In the genomic region with DNA sequence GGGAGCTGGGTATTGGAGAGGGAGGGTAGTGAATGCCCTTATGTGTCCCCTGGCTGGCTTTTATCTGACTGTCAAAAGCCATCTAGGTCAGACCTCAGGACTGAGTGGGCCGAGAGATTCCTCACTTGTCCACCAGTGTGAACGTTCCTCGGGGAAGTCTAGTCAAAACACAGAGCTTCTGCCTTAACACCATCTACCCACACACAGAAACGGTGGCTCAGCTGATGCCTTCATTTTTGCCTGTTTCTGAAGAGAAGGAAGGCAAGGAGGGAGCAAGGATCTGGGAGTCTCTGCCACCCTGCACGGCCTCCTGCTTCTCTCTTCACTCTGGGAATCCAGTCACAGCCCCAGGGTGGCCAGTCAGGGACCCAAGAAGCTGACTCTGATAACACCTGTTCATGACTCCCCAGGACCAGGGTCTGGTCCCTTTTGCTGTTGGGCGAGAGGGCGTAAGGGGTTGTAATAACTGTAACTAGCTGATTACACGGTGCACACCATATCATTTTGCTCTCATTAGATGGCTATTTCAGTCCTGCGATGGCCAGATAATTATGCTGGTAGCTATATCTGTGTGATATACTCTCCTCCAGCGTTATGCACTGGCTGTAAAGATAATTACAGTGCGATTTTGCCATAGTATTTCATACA, we compare ENCODE assay signal across 19 mouse cellular contexts. TPM values are rescaled to one million over a fixed set of nuclear protein-coding genes. Genes with fewer than 3 reads are reported as not detected.
DNase-seq lines count a peak whose midpoint lies in the region; ATAC-seq and TF ChIP-seq lines count a peak whose summit lies in the region.
"Had no signal": no experiment of that assay in that cellular context is flagged by ENCODE, and none has a peak within 500 bp of the region (broad histone marks: within the 10 kb centered on the region; RNA-seq: fewer than 3 reads in every experiment).

No protein-coding gene starts in this region.

- TF ChIP-seq POLR2A in MEL (IDR thresholded peaks at IDR 0.05; ENCODE audit: control insufficient read depth in 1 of 2, insufficient read depth in 1 of 2, low read depth in 1 of 2, low read length in 2 of 2, poor library complexity in 1 of 2): no peak

- no peak for TF ChIP-seq RAD21 in MEL (IDR thresholded peaks at IDR 0.05; ENCODE audit: low read depth, low read length)

- peak; percentile 64 to 84 for TF ChIP-seq EP300 in MEL (IDR thresholded peaks at IDR 0.05; ENCODE audit: low read depth in 1 of 2, low read length in 2 of 2)

- H3K9me3 ChIP-seq in hindbrain, embryonic 15.5 days: no peaks in the 10 kb centered on the region
- no peaks in the 10 kb centered on the region for H3K9me3 ChIP-seq in hindbrain, postnatal 0 days (ENCODE audit: low read length)
- no peaks in the 10 kb centered on the region for H3K9me3 ChIP-seq in MEL (replicated peaks; ENCODE audit: insufficient read depth, low read length)
- H3K9me3 ChIP-seq: heart, embryonic 15.5 days; limb, embryonic 12.5 days had no signal

- H3K79me2 ChIP-seq in MEL (ENCODE audit: control insufficient read depth, insufficient read depth, low read length, poor library complexity): no peaks in the 10 kb centered on the region

- TF ChIP-seq CTCF in hindbrain, postnatal 0 days (IDR thresholded peaks at IDR 0.05; ENCODE audit: low read depth): no peak
- no peak for TF ChIP-seq CTCF in MEL (IDR thresholded peaks at IDR 0.05 in 2 of 3, conservative IDR thresholded peaks at IDR 0.05 in 1 of 3; ENCODE audit: control insufficient read depth in 1 of 3, insufficient read depth in 1 of 3, low read depth in 2 of 3, low read length in 3 of 3, poor library complexity in 1 of 3, severe bottlenecking in 1 of 3)

- no peak for ATAC-seq in hindbrain, embryonic 15.5 days (ENCODE audit: low FRiP score, low read depth)
- no peak for ATAC-seq in hindbrain, postnatal 0 days
- peak; percentile 67 for ATAC-seq in erythroid progenitor cell, adult 5-6 weeks (replicated peaks; ENCODE audit: low FRiP score, poor library complexity, severe bottlenecking)
- ATAC-seq in megakaryocyte progenitor cell, adult 5-6 weeks (replicated peaks; ENCODE audit: poor library complexity): peak; percentile 61

- H3K27me3 ChIP-seq in hindbrain, embryonic 15.5 days: no peaks in the 10 kb centered on the region
- H3K27me3 ChIP-seq in hindbrain, postnatal 0 days (ENCODE audit: insufficient read depth, low read length): no peaks in the 10 kb centered on the region
- peaks cover 0 to 3% of the 10 kb centered on the region in 2 experiments; a peak in 2 of 4 replicates for H3K27me3 ChIP-seq in MEL (ENCODE audit: control insufficient read depth in 1 of 2, insufficient read depth in 2 of 2, low read length in 2 of 2)

- H3K4me1 ChIP-seq in hindbrain, embryonic 15.5 days (replicated peaks): peaks cover 13% of the 10 kb centered on the region
- no peaks in the 10 kb centered on the region; the same call in 1 of the 2 replicates for H3K4me1 ChIP-seq in hindbrain, postnatal 0 days (ENCODE audit: insufficient read depth, low read length)
- peaks cover 17 to 31% of the 10 kb centered on the region in 2 experiments for H3K4me1 ChIP-seq in MEL (ENCODE audit: control insufficient read depth in 1 of 2, insufficient read depth in 2 of 2, low read length in 2 of 2)
- H3K4me1 ChIP-seq: heart, embryonic 15.5 days had no signal

- 49% methylated on average over 11 of the region's 11 CpGs for WGBS in hindbrain, embryonic 15.5 days
- 47% methylated on average over 11 of the region's 11 CpGs for WGBS in hindbrain, postnatal 0 days

- H3K27ac ChIP-seq in hindbrain, embryonic 15.5 days (replicated peaks): peak overlapping the region; percentile 26; the same call in 1 of the 2 replicates
- H3K27ac ChIP-seq in hindbrain, postnatal 0 days: no peak overlapping the region
- peak overlapping the region; percentile 76 for H3K27ac ChIP-seq in MEL (ENCODE audit: control insufficient read depth, low read depth, low read length)
- H3K27ac ChIP-seq: heart, embryonic 15.5 days; limb, embryonic 12.5 days had no signal

- no peak overlapping the region; the same call in 1 of the 2 replicates for H3K4me2 ChIP-seq in hindbrain, embryonic 15.5 days
- no peak overlapping the region for H3K4me2 ChIP-seq in hindbrain, postnatal 0 days (ENCODE audit: low read depth, low read length)
- H3K4me2 ChIP-seq: heart, embryonic 15.5 days; limb, embryonic 12.5 days had no signal

- H3K4me3 ChIP-seq in hindbrain, embryonic 15.5 days: no peak overlapping the region
- H3K4me3 ChIP-seq in hindbrain, postnatal 0 days (ENCODE audit: low read length): no peak overlapping the region
- H3K4me3 ChIP-seq in MEL (ENCODE audit: control insufficient read depth in 1 of 2, insufficient read depth in 1 of 2, low read depth in 2 of 2, low read length in 2 of 2): peak overlapping the region; percentile 25 to 50; a peak in 3 of 4 replicates
- H3K4me3 ChIP-seq: heart, embryonic 15.5 days; limb, embryonic 12.5 days had no signal

- H3K36me3 ChIP-seq in hindbrain, embryonic 15.5 days: no peaks in the 10 kb centered on the region
- H3K36me3 ChIP-seq in hindbrain, postnatal 0 days (ENCODE audit: insufficient read depth, low read length): no peaks in the 10 kb centered on the region
- peaks cover 0 to 12% of the 10 kb centered on the region in 2 experiments; a peak in 2 of 4 replicates for H3K36me3 ChIP-seq in MEL (ENCODE audit: control insufficient read depth in 1 of 2, insufficient read depth in 2 of 2, low read length in 2 of 2)
- H3K36me3 ChIP-seq: heart, embryonic 15.5 days; limb, embryonic 12.5 days had no signal

- DNase-seq in hindbrain, postnatal 0 days (ENCODE audit: low spot score): no peak
- DNase-seq in MEL (ENCODE audit: low read depth, low spot score): peak; percentile 54
- DNase-seq in thymus, postnatal 36 days: no peak
- DNase-seq in natural killer cell, adult 2 months (ENCODE audit: low spot score in 2 of 2): no peak
- no peak for DNase-seq in layer of hippocampus, adult 8-10 months (ENCODE audit: low spot score in 2 of 2)
- DNase-seq: adrenal gland, postnatal 36 days; B cell, adult 2 months; cerebellum, adult 18-20 months; kidney, adult 11 months; kidney, postnatal 14 days; lung, postnatal 10 days had no signal

- H3K9ac ChIP-seq in hindbrain, embryonic 15.5 days: no peak overlapping the region
- H3K9ac ChIP-seq in hindbrain, postnatal 0 days (replicated peaks; ENCODE audit: low read length): no peak overlapping the region
- H3K9ac ChIP-seq in MEL (ENCODE audit: control insufficient read depth, low read depth, low read length, poor library complexity, severe bottlenecking): peak overlapping the region; percentile 58
- H3K9ac ChIP-seq: heart, embryonic 15.5 days; limb, embryonic 12.5 days had no signal

RNA-seq across cellular contexts. Expression of a gene that starts 6.1 kb away (rescaled TPM):
- 0.42 and 1.2 TPM in 2 replicates for polyA plus RNA-seq in hindbrain, embryonic 15.5 days (2015; fragmentation: Nextera tagmentation; extraction: Ambion mirVana)
- 2.3 and 5.4 TPM in 2 replicates for total RNA-seq in hindbrain, postnatal 0 days (2014; rRNA removed)
- 5.6 and 6.7 TPM in 2 replicates for polyA plus RNA-seq in hindbrain, postnatal 0 days (2015; fragmentation: Nextera tagmentation; extraction: Ambion mirVana)
- total RNA-seq in MEL (2012; rRNA removed): not detected in 2 replicates
- polyA plus RNA-seq in MEL (2012; ENCODE audit: insufficient read depth in 1 of 2, insufficient read length in 2 of 2, low read depth in 1 of 2, low replicate concordance in 2 of 2, missing spikeins in 1 of 2): under 1 TPM in 1 of 2 experiments, not detected in 1; 0.32 TPM
- total RNA-seq in erythroid progenitor cell, adult 5-6 weeks (2015; ENCODE audit: low replicate concordance): 51.1 and 56.6 TPM in 2 replicates
- total RNA-seq in erythroid progenitor cell, adult 5-6 weeks (2017; ENCODE audit: low replicate concordance): 20.4 and 22.6 TPM in 2 replicates
- total RNA-seq in megakaryocyte progenitor cell, adult 5-6 weeks (2015): 1.2 TPM in 1 of 2 replicates, not detected in the other
- total RNA-seq in megakaryocyte progenitor cell, adult 5-6 weeks (2017): not detected in 2 replicates
- total RNA-seq in layer of hippocampus, adult 8-10 months (2022): 1 to 10 TPM; 3.4 to 7.7 (median 4.1) TPM
- total RNA-seq: granulocyte monocyte progenitor cell, adult 5-6 weeks; monocyte, adult 5-6 weeks had no signal
- polyA plus RNA-seq: hindbrain, embryonic 11.5 days had no signal

RNA-seq across cellular contexts. Expression of a gene that starts 8.9 kb away (rescaled TPM):
- polyA plus RNA-seq in hindbrain, embryonic 15.5 days (2015; fragmentation: Nextera tagmentation; extraction: Ambion mirVana): 3.2 and 4.1 TPM in 2 replicates
- 9.9 and 11.5 TPM in 2 replicates for total RNA-seq in hindbrain, postnatal 0 days (2014; rRNA removed)
- 2.4 and 2.5 TPM in 2 replicates for polyA plus RNA-seq in hindbrain, postnatal 0 days (2015; fragmentation: Nextera tagmentation; extraction: Ambion mirVana)
- 4.8 and 5.1 TPM in 2 replicates for total RNA-seq in MEL (2012; rRNA removed)
- 10 to 100 TPM in 1 of 2 experiments, not detected in 1; 11.0 TPM for polyA plus RNA-seq in MEL (2012; ENCODE audit: insufficient read depth in 1 of 2, insufficient read length in 2 of 2, low read depth in 1 of 2, low replicate concordance in 2 of 2, missing spikeins in 1 of 2)
- 0.72 and 2.9 TPM in 2 replicates for total RNA-seq in erythroid progenitor cell, adult 5-6 weeks (2015; ENCODE audit: low replicate concordance)
- 1.3 TPM in 1 of 2 replicates, not detected in the other for total RNA-seq in erythroid progenitor cell, adult 5-6 weeks (2017; ENCODE audit: low replicate concordance)
- total RNA-seq in megakaryocyte progenitor cell, adult 5-6 weeks (2015): 4.7 and 5.1 TPM in 2 replicates
- 2.0 and 3.0 TPM in 2 replicates for total RNA-seq in megakaryocyte progenitor cell, adult 5-6 weeks (2017)
- 10 to 100 TPM; 11.0 to 12.3 (median 11.3) TPM for total RNA-seq in layer of hippocampus, adult 8-10 months (2022)

RNA-seq across cellular contexts. Expression of a gene that starts 21.1 kb away (rescaled TPM):
- polyA plus RNA-seq in hindbrain, embryonic 15.5 days (2015; fragmentation: Nextera tagmentation; extraction: Ambion mirVana): 1.8 TPM in 2 replicates
- total RNA-seq in hindbrain, postnatal 0 days (2014; rRNA removed): 1.9 and 2.9 TPM in 2 replicates
- polyA plus RNA-seq in hindbrain, postnatal 0 days (2015; fragmentation: Nextera tagmentation; extraction: Ambion mirVana): 2.3 TPM in 2 replicates
- total RNA-seq in MEL (2012; rRNA removed): 0.04 TPM in 1 of 2 replicates, not detected in the other
- polyA plus RNA-seq in MEL (2012; ENCODE audit: insufficient read depth in 1 of 2, insufficient read length in 2 of 2, low read depth in 1 of 2, low replicate concordance in 2 of 2, missing spikeins in 1 of 2): under 1 TPM in 1 of 2 experiments, not detected in 1; 0.58 TPM
- not detected in 2 replicates for total RNA-seq in erythroid progenitor cell, adult 5-6 weeks (2015; ENCODE audit: low replicate concordance)
- not detected in 2 replicates for total RNA-seq in erythroid progenitor cell, adult 5-6 weeks (2017; ENCODE audit: low replicate concordance)
- not detected in 2 replicates for total RNA-seq in megakaryocyte progenitor cell, adult 5-6 weeks (2015)
- not detected in 2 replicates for total RNA-seq in megakaryocyte progenitor cell, adult 5-6 weeks (2017)
- total RNA-seq in layer of hippocampus, adult 8-10 months (2022): 1 to 10 TPM; 1.6 to 2.2 (median 1.9) TPM
- total RNA-seq: granulocyte monocyte progenitor cell, adult 5-6 weeks; monocyte, adult 5-6 weeks had no signal

RNA-seq across cellular contexts. Expression of a gene that starts 25.4 kb away (rescaled TPM):
- polyA plus RNA-seq in hindbrain, embryonic 15.5 days (2015; fragmentation: Nextera tagmentation; extraction: Ambion mirVana): 0.72 and 0.77 TPM in 2 replicates
- total RNA-seq in hindbrain, postnatal 0 days (2014; rRNA removed): 0.21 and 0.36 TPM in 2 replicates
- 0.50 and 0.53 TPM in 2 replicates for polyA plus RNA-seq in hindbrain, postnatal 0 days (2015; fragmentation: Nextera tagmentation; extraction: Ambion mirVana)
- 0.08 TPM in 1 of 2 replicates, not detected in the other for total RNA-seq in MEL (2012; rRNA removed)
- under 1 TPM in 1 of 2 experiments, not detected in 1; 0.33 TPM for polyA plus RNA-seq in MEL (2012; ENCODE audit: insufficient read depth in 1 of 2, insufficient read length in 2 of 2, low read depth in 1 of 2, low replicate concordance in 2 of 2, missing spikeins in 1 of 2)
- total RNA-seq in erythroid progenitor cell, adult 5-6 weeks (2015; ENCODE audit: low replicate concordance): 0.84 TPM in 1 of 2 replicates, not detected in the other
- total RNA-seq in erythroid progenitor cell, adult 5-6 weeks (2017; ENCODE audit: low replicate concordance): 2.3 and 3.5 TPM in 2 replicates
- 0.15 TPM in 1 of 2 replicates, not detected in the other for total RNA-seq in megakaryocyte progenitor cell, adult 5-6 weeks (2015)
- total RNA-seq in megakaryocyte progenitor cell, adult 5-6 weeks (2017): 0.03 and 0.37 TPM in 2 replicates
- total RNA-seq in layer of hippocampus, adult 8-10 months (2022): 1 to 10 TPM in 2 of 4 experiments, under 1 TPM in 2; 0.56 to 1.7 (median 0.86) TPM
- total RNA-seq: granulocyte monocyte progenitor cell, adult 5-6 weeks; monocyte, adult 5-6 weeks had no signal

RNA-seq across cellular contexts. Expression of a gene that starts 29.1 kb away (rescaled TPM):
- polyA plus RNA-seq in hindbrain, embryonic 15.5 days (2015; fragmentation: Nextera tagmentation; extraction: Ambion mirVana): 0.08 TPM in 1 of 2 replicates, not detected in the other
- total RNA-seq in hindbrain, postnatal 0 days (2014; rRNA removed): 0.14 TPM in 1 of 2 replicates, not detected in the other
- not detected in 2 replicates for polyA plus RNA-seq in hindbrain, postnatal 0 days (2015; fragmentation: Nextera tagmentation; extraction: Ambion mirVana)
- not detected in 2 replicates for total RNA-seq in MEL (2012; rRNA removed)
- not detected for polyA plus RNA-seq in MEL (2012; ENCODE audit: insufficient read depth in 1 of 2, insufficient read length in 2 of 2, low read depth in 1 of 2, low replicate concordance in 2 of 2, missing spikeins in 1 of 2)
- not detected in 2 replicates for total RNA-seq in erythroid progenitor cell, adult 5-6 weeks (2015; ENCODE audit: low replicate concordance)
- not detected in 2 replicates for total RNA-seq in erythroid progenitor cell, adult 5-6 weeks (2017; ENCODE audit: low replicate concordance)
- total RNA-seq in megakaryocyte progenitor cell, adult 5-6 weeks (2015): not detected in 2 replicates
- total RNA-seq in megakaryocyte progenitor cell, adult 5-6 weeks (2017): not detected in 2 replicates
- under 1 TPM; 0.07 to 0.25 (median 0.16) TPM for total RNA-seq in layer of hippocampus, adult 8-10 months (2022)
- total RNA-seq: granulocyte monocyte progenitor cell, adult 5-6 weeks; monocyte, adult 5-6 weeks had no signal
- polyA plus RNA-seq: limb, embryonic 12.5 days had no signal

Comparison
In these comparisons a context has a peak if more than half of its experiments do, and no peak if none do; other contexts are left out.
1. ATAC-seq: peak in erythroid progenitor cell, adult 5-6 weeks (single experiment) and megakaryocyte progenitor cell, adult 5-6 weeks (single experiment); none in hindbrain, embryonic 15.5 days (single experiment) and hindbrain, postnatal 0 days (single experiment).
2. H3K4me3 ChIP-seq: peak in MEL (2 of 2); none in hindbrain, embryonic 15.5 days (single experiment) and hindbrain, postnatal 0 days (single experiment).